Mouse (Mus musculus): ENCODE data around the gene Coa7. TPM values are rescaled to one million over a fixed set of nuclear protein-coding genes. Genes with fewer than 3 reads are reported as not detected.

The Coa7 gene
- 42.6 and 46.8 TPM in 2 replicates for polyA plus RNA-seq (2015; fragmentation: Nextera tagmentation; extraction: Ambion mirVana)

DNA sequence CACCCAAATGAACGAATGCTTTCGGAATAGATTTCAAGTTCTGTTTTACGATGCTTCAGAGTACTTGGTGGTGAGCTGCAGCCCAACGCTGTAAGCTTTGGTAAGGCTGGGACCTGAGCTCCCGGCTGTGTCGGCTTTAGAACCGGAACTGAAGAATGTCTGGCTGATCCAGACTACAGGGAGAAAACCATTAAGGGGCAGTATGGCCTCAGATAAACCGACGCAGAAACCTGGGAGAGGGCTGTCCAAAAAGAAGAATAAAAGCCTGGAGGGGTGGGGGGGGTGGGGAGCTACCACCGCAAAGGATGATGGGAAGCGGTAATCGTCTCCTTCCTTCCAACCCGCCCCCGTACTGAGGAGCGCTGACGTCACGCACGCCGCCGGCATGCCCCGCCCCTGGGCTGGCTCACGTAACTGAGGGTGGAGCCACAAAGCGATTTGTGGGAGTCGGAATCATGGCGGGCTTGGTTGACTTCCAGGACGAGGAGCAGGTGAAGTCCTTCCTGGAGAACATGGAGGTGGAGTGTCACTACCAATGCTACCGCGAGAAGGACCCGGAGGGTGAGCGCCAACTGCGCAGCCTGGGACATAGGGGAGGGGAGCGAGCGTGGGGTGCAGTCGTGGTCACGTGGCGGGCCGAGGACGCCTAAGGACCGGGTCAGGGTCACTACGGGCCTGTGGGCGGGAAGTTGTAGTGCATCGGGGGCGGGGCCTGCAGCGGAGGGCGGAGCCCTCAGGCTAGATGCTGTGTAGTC, at the start of gene Coa7:
Gene Coa7, plus strand, starts transcription at position 411 of the 755 bp plus-strand sequence.
- no peaks in the 10 kb centered on the region for H3K27me3 ChIP-seq (replicated peaks)
- H3K9me3 ChIP-seq (replicated peaks): no peaks in the 10 kb centered on the region
- H3K9ac ChIP-seq (replicated peaks): peak within 1 kb of the TSS; percentile 64
- H3K4me3 ChIP-seq (replicated peaks): peak within 1 kb of the TSS; percentile 77
- peak within 1 kb of the TSS; percentile 95 for H3K27ac ChIP-seq (replicated peaks)
- under 1% methylated on average over 44 of the region's 45 CpGs for WGBS
- H3K4me2 ChIP-seq: peak within 1 kb of the TSS; percentile 59
- H3K36me3 ChIP-seq: peaks cover 4% of the 10 kb centered on the region; the same call in 1 of the 2 replicates
- peak; percentile 96 for ATAC-seq (ENCODE audit: low FRiP score)
- H3K4me1 ChIP-seq: peaks cover 20% of the 10 kb centered on the region

DNA sequence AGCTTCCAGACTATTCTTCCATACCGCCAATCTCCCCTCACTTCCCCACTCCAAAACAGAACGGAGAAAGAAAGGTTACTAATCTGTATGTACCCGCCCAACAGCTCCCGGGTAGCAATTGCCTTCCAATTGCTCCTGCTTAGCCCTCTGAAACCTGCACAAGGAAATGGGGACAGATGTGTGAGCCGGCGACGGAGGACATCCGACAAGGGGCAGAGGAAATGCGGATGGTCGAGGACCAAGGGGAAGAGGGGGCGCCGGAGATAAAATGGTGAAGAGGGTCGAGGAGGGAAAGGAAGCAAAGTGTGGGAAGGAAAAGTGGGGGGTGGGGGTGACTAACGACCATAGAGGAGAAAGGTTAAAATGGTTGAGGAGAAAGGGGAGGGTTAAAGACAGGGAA, 27.7 kb upstream of the Coa7 start:
- H3K4me3 ChIP-seq (replicated peaks): peak overlapping the region; percentile 75
- peak; percentile 23; the same call in 1 of the 2 replicates for ATAC-seq (ENCODE audit: low FRiP score)
- peak overlapping the region; percentile 89 for H3K9ac ChIP-seq (replicated peaks)
- peak overlapping the region; percentile 63 for H3K4me2 ChIP-seq
- no peaks in the 10 kb centered on the region for H3K27me3 ChIP-seq (replicated peaks)
- H3K27ac ChIP-seq (replicated peaks): peak overlapping the region; percentile 91
- no peaks in the 10 kb centered on the region for H3K9me3 ChIP-seq (replicated peaks)
- peaks cover 24% of the 10 kb centered on the region for H3K4me1 ChIP-seq
- WGBS: under 1% methylated on average over 14 of the region's 14 CpGs
- no peaks in the 10 kb centered on the region for H3K36me3 ChIP-seq

DNA sequence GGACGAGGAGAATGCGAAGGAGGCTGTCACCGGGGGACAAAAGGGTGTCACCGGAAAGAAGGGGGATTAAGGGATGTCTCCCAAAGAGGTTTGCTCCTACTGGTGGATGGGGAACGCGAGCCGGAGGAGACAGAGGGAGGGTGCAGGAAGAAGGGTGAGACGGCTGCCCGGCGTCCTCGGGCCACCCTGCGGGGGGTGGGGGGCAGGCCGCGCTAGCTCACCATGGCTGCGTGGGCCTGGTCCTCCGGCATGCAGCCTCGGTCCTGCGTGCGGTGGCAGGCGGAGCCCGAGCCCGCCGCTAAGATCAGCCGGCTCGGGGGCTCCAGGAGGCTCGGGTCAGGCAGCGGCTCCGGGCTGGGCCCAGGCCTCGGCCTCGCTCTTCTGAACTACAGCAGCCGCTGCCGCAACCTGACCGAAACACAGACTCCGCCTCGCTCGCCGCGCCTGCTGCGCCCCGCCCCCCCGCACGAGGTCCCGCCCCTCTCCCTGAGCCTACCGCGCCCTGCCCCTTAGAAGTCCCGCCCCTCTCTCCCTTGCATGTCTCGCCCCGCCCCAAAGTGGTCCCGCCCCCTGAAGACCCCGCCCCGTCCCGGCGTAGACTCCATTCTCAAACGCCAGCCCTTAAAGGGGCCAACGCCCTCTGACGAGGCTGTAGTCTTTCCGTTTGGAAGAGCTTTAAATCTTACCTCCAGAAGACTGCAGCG, 27.1 kb upstream of the Coa7 start, which contains the start of gene Zyg11b:
Gene Zyg11b, minus strand, starts transcription at position 427 of the 704 bp plus-strand sequence.
- WGBS: under 1% methylated on average over 41 of the region's 58 CpGs
- peak within 1 kb of the TSS; percentile 91 for H3K27ac ChIP-seq (replicated peaks)
- H3K36me3 ChIP-seq: no peaks in the 10 kb centered on the region
- no peaks in the 10 kb centered on the region for H3K9me3 ChIP-seq (replicated peaks)
- peak within 1 kb of the TSS; percentile 63 for H3K4me2 ChIP-seq
- peak within 1 kb of the TSS; percentile 89 for H3K9ac ChIP-seq (replicated peaks)
- H3K27me3 ChIP-seq (replicated peaks): no peaks in the 10 kb centered on the region
- H3K4me3 ChIP-seq (replicated peaks): peak within 1 kb of the TSS; percentile 75
- peak; percentile 96 for ATAC-seq (ENCODE audit: low FRiP score)
- H3K4me1 ChIP-seq: peaks cover 24% of the 10 kb centered on the region

DNA sequence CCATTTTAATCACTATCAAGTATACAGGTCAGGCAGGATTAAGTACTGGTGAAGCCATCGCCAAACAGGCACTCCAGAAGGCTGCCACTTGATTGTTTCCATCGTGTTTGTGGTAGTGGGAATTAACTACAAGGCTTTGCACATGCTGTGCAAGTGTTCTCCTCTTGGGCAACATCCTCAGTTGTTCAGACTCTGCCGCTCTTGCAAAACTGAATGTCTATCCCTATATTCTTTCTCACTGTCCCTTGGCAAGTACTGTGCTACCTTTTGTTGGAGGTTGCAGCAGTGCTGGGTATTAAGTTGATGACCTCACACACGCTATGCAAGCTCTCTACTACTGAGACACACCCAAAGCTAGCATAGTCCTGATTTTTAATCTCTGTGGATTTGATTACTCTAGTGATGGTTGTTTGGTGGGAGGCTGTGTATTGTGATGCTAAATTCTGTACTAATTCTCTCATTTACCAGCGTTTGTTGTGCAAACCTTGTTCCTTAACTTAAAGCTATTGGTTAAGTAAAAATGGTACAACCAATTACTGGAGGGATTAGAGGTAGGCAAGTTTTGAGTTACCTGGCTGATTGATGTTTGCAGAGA, 25.5 kb upstream of the Coa7 start:
- H3K27me3 ChIP-seq (replicated peaks): no peaks in the 10 kb centered on the region
- 76% methylated on average over 5 of the region's 5 CpGs for WGBS
- H3K4me1 ChIP-seq: peaks cover 24% of the 10 kb centered on the region
- H3K9ac ChIP-seq (replicated peaks): no peak overlapping the region
- H3K36me3 ChIP-seq: no peaks in the 10 kb centered on the region
- H3K4me3 ChIP-seq (replicated peaks): no peak overlapping the region
- no peak for ATAC-seq (ENCODE audit: low FRiP score)
- H3K4me2 ChIP-seq: no peak overlapping the region
- 0 out of 2 replicates have a peak, but pooled peaks cover under 1% of the 10 kb centered on the region for H3K9me3 ChIP-seq (replicated peaks)
- H3K27ac ChIP-seq (replicated peaks): no peak overlapping the region

DNA sequence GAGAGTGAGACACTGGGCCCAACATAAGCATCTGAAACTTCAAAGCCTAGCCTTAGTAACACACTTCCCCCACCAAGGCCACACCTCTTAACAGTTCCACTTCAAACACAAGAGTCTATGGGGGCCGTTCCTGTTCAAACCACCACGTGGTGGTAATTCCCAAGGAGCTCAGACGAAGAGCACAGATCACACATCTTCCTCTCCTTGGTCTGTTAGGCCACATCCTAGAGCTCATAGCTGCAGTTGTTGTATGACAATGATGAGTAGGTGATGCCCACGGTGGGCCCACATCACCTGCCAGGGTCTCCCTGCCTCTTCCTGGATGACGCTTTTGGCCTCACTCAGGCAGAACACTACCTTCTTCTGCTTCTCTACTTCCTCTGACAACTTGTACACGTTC, 17.2 kb upstream of the Coa7 start:
- Histone ChIP-seq H3K9me3 (replicated peaks) (0 out of 2 replicates have a peak, but pooled peaks cover 3% of the 10 kb centered on the region), H3K4me3 (replicated peaks) (no peak overlapping the region), H3K9ac (replicated peaks) (no peak overlapping the region), H3K27me3 (replicated peaks) (no peaks in the 10 kb centered on the region), H3K4me2 (no peak overlapping the region), H3K4me1 (no peaks in the 10 kb centered on the region), H3K36me3 (no peaks in the 10 kb centered on the region), H3K27ac (replicated peaks) (no peak overlapping the region)
- WGBS: 80% methylated on average over 6 of the region's 6 CpGs
- no peak for ATAC-seq (ENCODE audit: low FRiP score)

DNA sequence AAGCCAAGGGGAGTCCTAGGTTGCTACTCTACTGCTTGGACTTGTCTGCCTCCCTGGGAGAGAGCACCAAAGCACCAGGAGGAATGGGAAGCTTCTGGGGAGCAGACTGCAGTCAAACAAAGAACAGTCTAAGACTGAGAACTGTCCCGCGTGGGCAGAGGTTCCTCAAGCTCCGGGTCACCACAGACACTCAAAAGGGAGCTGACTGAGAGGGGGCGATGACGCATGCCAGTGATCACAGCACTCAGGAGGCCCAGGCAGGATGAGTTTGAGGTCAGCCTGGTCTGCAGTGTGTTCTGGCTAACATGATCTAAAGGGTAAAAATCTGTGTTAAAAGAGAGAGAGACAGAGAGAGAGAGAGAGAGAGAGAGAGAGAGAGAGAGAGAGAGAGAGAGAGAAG, 13.9 kb upstream of the Coa7 start:
- Histone ChIP-seq H3K9me3 (replicated peaks) (no peaks in the 10 kb centered on the region), H3K4me3 (replicated peaks) (no peak overlapping the region), H3K4me2 (no peak overlapping the region), H3K36me3 (no peaks in the 10 kb centered on the region), H3K27me3 (replicated peaks) (no peaks in the 10 kb centered on the region), H3K4me1 (no peaks in the 10 kb centered on the region), H3K27ac (replicated peaks) (no peak overlapping the region), H3K9ac (replicated peaks) (no peak overlapping the region)
- 78% methylated on average over 5 of the region's 5 CpGs for WGBS
- ATAC-seq (ENCODE audit: low FRiP score): no peak

DNA sequence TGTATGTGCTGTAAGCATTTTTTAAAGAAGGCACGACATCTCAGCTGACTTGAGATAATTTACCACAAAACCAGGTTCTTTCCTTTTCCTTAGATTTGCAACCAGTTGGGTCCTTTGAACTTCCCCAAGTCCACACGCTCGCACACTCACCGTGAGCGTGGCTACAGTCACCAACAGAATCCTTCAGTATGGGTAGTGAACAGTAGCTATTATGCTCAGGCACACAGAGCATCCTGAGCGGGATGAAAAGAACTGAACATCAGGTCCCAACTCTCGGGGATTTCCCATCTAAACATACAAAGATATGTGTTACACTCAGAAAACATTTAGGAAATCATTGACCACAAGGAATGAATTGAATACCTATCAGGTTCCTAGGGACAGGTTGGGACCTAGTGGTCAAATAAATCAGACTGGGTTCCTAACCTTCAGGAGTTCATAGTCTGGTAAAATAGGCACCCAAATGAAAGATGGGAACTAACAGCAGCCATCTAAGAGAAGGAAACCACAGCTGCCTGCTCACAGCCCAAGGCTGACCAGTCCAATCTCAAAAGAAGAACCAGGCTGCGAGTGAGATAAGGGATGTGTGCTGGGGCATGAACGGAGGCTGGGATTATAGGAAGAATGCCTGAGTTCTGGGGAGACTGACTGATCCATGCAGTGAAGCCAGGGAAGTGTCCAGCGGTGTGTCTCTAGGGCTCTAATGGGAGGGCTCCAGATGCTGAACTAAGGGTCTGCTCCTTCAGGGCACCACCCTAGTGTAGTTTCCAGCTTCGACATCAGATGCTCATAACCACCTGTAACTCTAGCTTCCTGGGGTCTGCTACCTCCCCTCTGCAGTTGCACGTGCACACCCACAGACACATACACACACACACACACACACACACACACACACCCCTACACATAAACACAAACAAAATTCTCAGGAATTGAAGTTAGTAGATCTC, 10.0 kb upstream of the Coa7 start:
- 88% methylated on average over 12 of the region's 12 CpGs for WGBS
- ATAC-seq (ENCODE audit: low FRiP score): no peak
- H3K27me3 ChIP-seq (replicated peaks): no peaks in the 10 kb centered on the region
- H3K27ac ChIP-seq (replicated peaks): no peak overlapping the region
- no peaks in the 10 kb centered on the region for H3K9me3 ChIP-seq (replicated peaks)
- H3K4me3 ChIP-seq (replicated peaks): no peak overlapping the region
- no peak overlapping the region for H3K9ac ChIP-seq (replicated peaks)
- no peaks in the 10 kb centered on the region for H3K4me1 ChIP-seq
- no peaks in the 10 kb centered on the region for H3K36me3 ChIP-seq
- no peak overlapping the region for H3K4me2 ChIP-seq

DNA sequence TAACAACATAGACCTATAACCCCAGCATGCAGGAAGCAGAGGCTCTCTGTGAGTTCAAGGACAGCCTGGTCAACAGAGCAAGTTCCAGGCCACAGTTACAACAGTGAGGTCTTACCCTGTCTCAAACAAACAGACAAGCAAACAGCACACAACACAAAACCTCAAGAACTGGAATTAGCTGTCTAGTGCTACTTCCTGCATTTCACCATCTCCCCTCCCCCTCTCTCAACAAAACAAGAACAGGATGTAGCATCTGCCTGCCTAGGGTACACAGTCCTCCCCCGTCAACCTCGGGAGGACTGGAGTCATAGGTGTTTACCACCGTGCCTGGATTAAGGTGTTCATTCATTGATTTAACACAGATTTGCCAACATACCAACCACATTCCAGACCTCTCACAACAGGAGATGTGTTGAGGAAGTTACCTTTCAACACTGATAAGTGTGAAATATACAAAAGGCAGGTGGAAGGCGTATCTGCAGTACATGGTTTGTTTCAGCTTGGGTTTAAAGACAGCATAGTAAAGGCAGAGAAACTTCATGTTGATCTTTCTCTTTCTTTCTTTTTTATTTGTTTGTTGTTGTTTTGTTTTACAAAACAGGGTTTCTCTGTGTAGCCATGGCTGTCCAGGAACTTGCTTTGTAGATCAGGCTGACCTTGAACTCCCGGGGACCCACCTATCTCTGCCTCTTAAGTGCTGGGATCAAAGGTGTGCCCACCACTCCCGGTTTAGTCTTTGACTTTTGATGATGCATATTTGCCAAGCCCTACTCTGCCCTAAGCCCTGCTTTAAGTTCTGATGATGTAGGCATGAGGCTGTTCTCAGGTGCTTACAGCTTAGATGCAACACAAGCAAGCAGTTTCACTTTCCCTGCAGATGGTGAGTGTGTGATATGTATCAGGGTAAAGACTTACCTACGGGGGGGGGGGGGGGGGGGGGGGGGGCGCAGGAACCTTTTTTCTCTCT, 9.0 kb upstream of the Coa7 start:
- 85% methylated on average over 7 of the region's 8 CpGs for WGBS
- Histone ChIP-seq H3K4me1 (no peaks in the 10 kb centered on the region), H3K27ac (replicated peaks) (no peak overlapping the region), H3K4me3 (replicated peaks) (no peak overlapping the region), H3K4me2 (no peak overlapping the region), H3K27me3 (replicated peaks) (no peaks in the 10 kb centered on the region), H3K9ac (replicated peaks) (no peak overlapping the region), H3K9me3 (replicated peaks) (no peaks in the 10 kb centered on the region), H3K36me3 (no peaks in the 10 kb centered on the region)
- ATAC-seq (ENCODE audit: low FRiP score): no peak

DNA sequence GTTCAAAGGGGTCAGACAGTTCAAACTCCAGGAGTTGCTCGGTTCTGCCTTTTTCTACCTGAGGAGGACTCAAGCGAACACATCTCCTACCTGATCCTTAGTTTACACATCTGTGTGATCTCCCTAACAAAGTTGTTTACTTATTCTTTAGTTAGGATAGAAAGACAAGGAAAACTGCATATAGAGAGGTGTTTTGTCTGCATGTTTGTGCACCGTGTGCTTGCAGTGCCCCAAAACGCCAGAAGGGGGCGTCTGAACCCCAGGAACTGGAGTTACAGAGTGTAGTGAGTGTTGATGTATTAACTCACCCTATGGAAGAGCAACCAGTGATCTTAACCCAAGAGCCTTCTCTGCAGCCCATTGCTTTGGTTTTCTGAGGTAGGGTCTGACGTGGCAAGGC, 8.2 kb upstream of the Coa7 start:
- no peaks in the 10 kb centered on the region for H3K36me3 ChIP-seq
- no peak overlapping the region for H3K9ac ChIP-seq (replicated peaks)
- no peak overlapping the region for H3K4me2 ChIP-seq
- no peaks in the 10 kb centered on the region for H3K9me3 ChIP-seq (replicated peaks)
- no peaks in the 10 kb centered on the region for H3K4me1 ChIP-seq
- no peak for ATAC-seq (ENCODE audit: low FRiP score)
- H3K4me3 ChIP-seq (replicated peaks): no peak overlapping the region
- H3K27me3 ChIP-seq (replicated peaks): no peaks in the 10 kb centered on the region
- WGBS: 83% methylated on average over 6 of the region's 6 CpGs
- H3K27ac ChIP-seq (replicated peaks): no peak overlapping the region

DNA sequence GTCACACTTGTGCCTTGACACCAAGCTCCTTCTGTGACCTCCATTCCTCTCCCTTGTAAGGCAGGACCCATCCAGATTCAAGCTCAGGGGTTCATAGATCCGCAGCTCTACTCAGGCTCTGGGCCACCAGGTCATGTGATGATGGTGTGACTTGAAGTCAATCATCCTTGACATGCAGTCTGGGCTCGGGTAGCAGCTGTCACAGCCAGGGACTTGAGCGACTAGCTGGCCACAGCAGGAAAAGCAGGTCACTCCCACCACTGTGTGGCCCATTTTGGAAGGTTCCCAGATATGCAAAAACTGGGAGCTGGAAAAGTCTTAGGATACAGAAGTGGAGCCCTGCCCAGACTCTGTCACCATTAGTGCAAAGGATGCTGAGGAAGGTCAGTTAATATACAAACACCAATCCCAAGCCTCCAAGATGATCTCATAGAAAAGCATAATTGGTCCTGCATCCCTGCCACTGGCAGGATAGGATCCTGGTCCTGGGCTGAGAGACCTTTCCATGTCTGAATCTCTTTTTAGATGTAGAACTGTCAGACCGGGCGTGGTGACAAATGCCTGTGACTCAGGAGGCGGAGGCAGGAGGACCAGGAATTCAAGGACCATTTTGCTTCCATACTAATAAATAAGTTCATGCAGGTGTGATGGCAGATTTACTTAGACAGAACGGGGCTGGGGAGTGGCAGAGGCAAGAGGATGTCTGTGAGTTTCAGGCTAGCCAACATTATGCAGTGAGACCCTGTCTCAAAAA, 7.1 kb upstream of the Coa7 start:
- no peak for ATAC-seq (ENCODE audit: low FRiP score)
- H3K4me1 ChIP-seq: no peaks in the 10 kb centered on the region
- H3K27ac ChIP-seq (replicated peaks): no peak overlapping the region
- H3K4me3 ChIP-seq (replicated peaks): no peak overlapping the region
- no peak overlapping the region for H3K9ac ChIP-seq (replicated peaks)
- 83% methylated on average over 7 of the region's 7 CpGs for WGBS
- no peaks in the 10 kb centered on the region for H3K9me3 ChIP-seq (replicated peaks)
- no peaks in the 10 kb centered on the region for H3K36me3 ChIP-seq
- no peak overlapping the region for H3K4me2 ChIP-seq
- no peaks in the 10 kb centered on the region for H3K27me3 ChIP-seq (replicated peaks)

Data from neural tube, embryonic 15.5 days (tissue).